ENCODE assay signal across 14 mouse cellular contexts in genomic region chr11:95354228-95354944, GRCm38 (mm10). TPM values are rescaled to one million over a fixed set of nuclear protein-coding genes. Genes with fewer than 3 reads are reported as not detected.
DNase-seq lines count a peak whose midpoint lies in the region; ATAC-seq and TF ChIP-seq lines count a peak whose summit lies in the region.
"Had no signal": no experiment of that assay in that cellular context is flagged by ENCODE, and none has a peak within 500 bp of the region (broad histone marks: within the 10 kb centered on the region; RNA-seq: fewer than 3 reads in every experiment).

No protein-coding gene starts in this region.

- no peaks in the 10 kb centered on the region for H3K79me2 ChIP-seq in CH12.LX (replicated peaks; ENCODE audit: control insufficient read depth, extremely low read depth, insufficient read depth, poor library complexity, severe bottlenecking)

- ATAC-seq in kidney, embryonic 15.5 days (replicated peaks; ENCODE audit: low FRiP score) = no peak
- no peak for ATAC-seq in intestine, postnatal 0 days
- ATAC-seq: inflammation-experienced regulatory T-cells, adult 6 months; midbrain, embryonic 15.5 days had no signal

- H3K9me3 ChIP-seq in kidney, embryonic 15.5 days (replicated peaks) = no peaks in the 10 kb centered on the region
- H3K9me3 ChIP-seq in CH12.LX (replicated peaks; ENCODE audit: low read length) = no peaks in the 10 kb centered on the region
- no peaks in the 10 kb centered on the region for H3K9me3 ChIP-seq in intestine, postnatal 0 days (ENCODE audit: control insufficient read depth)
- H3K9me3 ChIP-seq: limb, embryonic 15.5 days; midbrain, embryonic 15.5 days had no signal

- H3K4me1 ChIP-seq in kidney, embryonic 15.5 days = peaks cover 40% of the 10 kb centered on the region
- peaks cover 22 to 27% of the 10 kb centered on the region in 2 experiments for H3K4me1 ChIP-seq in CH12.LX (ENCODE audit: control insufficient read depth in 1 of 2, insufficient read depth in 2 of 2)
- H3K4me1 ChIP-seq in intestine, postnatal 0 days (replicated peaks; ENCODE audit: control insufficient read depth, insufficient read depth, low read length) = 0 out of 2 replicates have a peak, but pooled peaks cover 5% of the 10 kb centered on the region
- H3K4me1 ChIP-seq in small intestine, adult 2 months (ENCODE audit: control insufficient read depth, insufficient read depth, insufficient read length, low read length) = peaks cover 25% of the 10 kb centered on the region

- dilution Hi-C loops in CH12.LX (cut with MboI; ENCODE audit: extremely low pct_ligation_motif_present, extremely low pct_unique_long_range_greater_than_20kb, low sequenced_read_pairs) = no loop called here

- in situ Hi-C loops in CH12.LX (cut with MboI; ENCODE audit: low pct_ligation_motif_present, low pct_unique_long_range_greater_than_20kb, low sequenced_read_pairs) = no loop called here

- DNase-seq in kidney, adult 18-20 months = no peak
- no peak for DNase-seq in CH12.LX (ENCODE audit: extremely low read depth)
- DNase-seq in right cerebral cortex, postnatal 10 days (ENCODE audit: low spot score in 2 of 2) = no peak
- DNase-seq in left cerebral cortex, adult 9 months (ENCODE audit: low spot score in 2 of 2) = no peak
- no peak for DNase-seq in urinary bladder, postnatal 4 days (ENCODE audit: low spot score in 2 of 2)
- DNase-seq: adrenal gland, postnatal 10 days; cerebellum, postnatal 25 days; layer of hippocampus, postnatal 36 days had no signal

- peak overlapping the region; percentile 29; the same call in 1 of the 2 replicates for H3K27ac ChIP-seq in kidney, embryonic 15.5 days
- H3K27ac ChIP-seq in CH12.LX (ENCODE audit: insufficient read depth, low read depth) = no peak overlapping the region
- peak overlapping the region; percentile 1; the same call in 1 of the 2 replicates for H3K27ac ChIP-seq in intestine, postnatal 0 days (ENCODE audit: low read depth, low read length)
- H3K27ac ChIP-seq in small intestine, adult 2 months (ENCODE audit: insufficient read depth, low read depth, low read length) = peak overlapping the region; percentile 73
- H3K27ac ChIP-seq: limb, embryonic 15.5 days; midbrain, embryonic 15.5 days had no signal

- H3K4me2 ChIP-seq in kidney, embryonic 15.5 days = no peak overlapping the region
- peak overlapping the region; percentile 73 for H3K4me2 ChIP-seq in CH12.LX (ENCODE audit: insufficient read depth, low read depth, poor library complexity, severe bottlenecking)
- H3K4me2 ChIP-seq in intestine, postnatal 0 days (replicated peaks; ENCODE audit: low read depth) = no peak overlapping the region
- H3K4me2 ChIP-seq: limb, embryonic 15.5 days; midbrain, embryonic 15.5 days had no signal

- no peak for TF ChIP-seq RAD21 in CH12.LX (IDR thresholded peaks at IDR 0.05; ENCODE audit: low read depth, low read length)

- WGBS in kidney, embryonic 15.5 days = 62% methylated on average over 14 of the region's 14 CpGs
- 73% methylated on average over 14 of the region's 14 CpGs for WGBS in intestine, postnatal 0 days
- 78% methylated on average over 14 of the region's 14 CpGs for WGBS in small intestine, adult 2 months

- H3K36me3 ChIP-seq in kidney, embryonic 15.5 days = no peaks in the 10 kb centered on the region
- no peaks in the 10 kb centered on the region for H3K36me3 ChIP-seq in CH12.LX (replicated peaks in 1 of 2; ENCODE audit: control insufficient read depth in 1 of 2, insufficient read depth in 1 of 2, low read length in 1 of 2)
- H3K36me3 ChIP-seq in intestine, postnatal 0 days (ENCODE audit: control insufficient read depth, insufficient read depth) = no peaks in the 10 kb centered on the region; the same call in 1 of the 2 replicates
- no peaks in the 10 kb centered on the region for H3K36me3 ChIP-seq in small intestine, adult 2 months (ENCODE audit: control insufficient read depth, insufficient read depth, low read length)
- H3K36me3 ChIP-seq: midbrain, embryonic 15.5 days had no signal

- H3K27me3 ChIP-seq in kidney, embryonic 15.5 days = no peaks in the 10 kb centered on the region
- peaks cover 38% of the 10 kb centered on the region for H3K27me3 ChIP-seq in CH12.LX (replicated peaks)
- H3K27me3 ChIP-seq in intestine, postnatal 0 days (replicated peaks; ENCODE audit: control insufficient read depth, insufficient read depth, low read length) = no peaks in the 10 kb centered on the region
- no peaks in the 10 kb centered on the region for H3K27me3 ChIP-seq in small intestine, adult 2 months (ENCODE audit: control insufficient read depth, insufficient read depth, low read length)
- H3K27me3 ChIP-seq: limb, embryonic 15.5 days; midbrain, embryonic 15.5 days had no signal

- TF ChIP-seq EP300 in CH12.LX (IDR thresholded peaks at IDR 0.05; ENCODE audit: low read length) = peak; percentile 44; the same call in 1 of the 2 replicates

- H3K4me3 ChIP-seq in kidney, embryonic 15.5 days (replicated peaks) = no peak overlapping the region
- H3K4me3 ChIP-seq in CH12.LX (replicated peaks in 1 of 3; ENCODE audit: low read depth in 2 of 3, low read length in 2 of 3, poor library complexity in 1 of 3) = no peak overlapping the region
- no peak overlapping the region for H3K4me3 ChIP-seq in intestine, postnatal 0 days (ENCODE audit: low read depth, low read length)
- no peak overlapping the region for H3K4me3 ChIP-seq in small intestine, adult 2 months (ENCODE audit: low read depth, low read length)
- H3K4me3 ChIP-seq: limb, embryonic 15.5 days; midbrain, embryonic 15.5 days had no signal

- TF ChIP-seq CTCF in CH12.LX (conservative IDR thresholded peaks at IDR 0.05 in 1 of 2, IDR thresholded peaks at IDR 0.05 in 1 of 2; ENCODE audit: low read depth in 2 of 2, low read length in 2 of 2) = no peak
- TF ChIP-seq CTCF in intestine, postnatal 0 days (IDR thresholded peaks at IDR 0.05; ENCODE audit: low read depth) = no peak
- no peak for TF ChIP-seq CTCF in small intestine, adult 2 months (IDR thresholded peaks at IDR 0.05; ENCODE audit: extremely low read depth, insufficient read length, insufficient replicate concordance, low read depth, low read length)

- no peak overlapping the region for H3K9ac ChIP-seq in kidney, embryonic 15.5 days
- 0 out of 2 replicates have a peak overlapping the region, but pooled peaks have one; percentile 1 for H3K9ac ChIP-seq in CH12.LX (ENCODE audit: insufficient read depth, low read depth)
- H3K9ac ChIP-seq in intestine, postnatal 0 days (ENCODE audit: low read depth, low read length) = no peak overlapping the region
- H3K9ac ChIP-seq: limb, embryonic 15.5 days; midbrain, embryonic 15.5 days had no signal

- TF ChIP-seq POLR2A in CH12.LX (IDR thresholded peaks at IDR 0.05; ENCODE audit: low read depth, low read length) = no peak
- no peak for TF ChIP-seq POLR2A in small intestine, adult 2 months (IDR thresholded peaks at IDR 0.05; ENCODE audit: low read depth, low read length)

TF ChIP-seq in CH12.LX, 34 proteins besides CTCF, POLR2A, EP300 and RAD21 (continues in another document):
- TF ChIP-seq GABPA (IDR thresholded peaks at IDR 0.05; ENCODE audit: insufficient replicate concordance, low read depth, low read length) = no peak
- TF ChIP-seq MAX (IDR thresholded peaks at IDR 0.05; ENCODE audit: low read length) = peak; percentile 87; the same call in 1 of the 2 replicates
- no peak for TF ChIP-seq MXI1 (IDR thresholded peaks at IDR 0.05; ENCODE audit: low read depth, low read length)
- TF ChIP-seq ZKSCAN1 (IDR thresholded peaks at IDR 0.05; ENCODE audit: borderline replicate concordance, low read depth, low read length) = no peak
- TF ChIP-seq ZNF384 (IDR thresholded peaks at IDR 0.05; ENCODE audit: low read depth, low read length) = peak; percentile 33; the same call in 1 of the 2 replicates
- no peak for TF ChIP-seq JUN (IDR thresholded peaks at IDR 0.05; ENCODE audit: insufficient read depth, low read depth, low read length)
- no peak for TF ChIP-seq ZC3H11A (IDR thresholded peaks at IDR 0.05; ENCODE audit: low read depth, low read length)
- no peak for TF ChIP-seq MEF2A (IDR thresholded peaks at IDR 0.05; ENCODE audit: borderline replicate concordance, low read depth, low read length)
- no peak for TF ChIP-seq E2F4 (IDR thresholded peaks at IDR 0.05; ENCODE audit: insufficient replicate concordance, low read depth, low read length)
- TF ChIP-seq USF2 (conservative IDR thresholded peaks at IDR 0.05; ENCODE audit: low read depth, low read length) = peak; percentile 38; the same call in 1 of the 2 replicates
- TF ChIP-seq SIN3A (IDR thresholded peaks at IDR 0.05; ENCODE audit: low read length) = peak; percentile 58; the same call in 1 of the 2 replicates

RNA-seq across cellular contexts. Expression of gene Fam117a, which starts 17.6 kb away (rescaled TPM):
- 10.5 TPM in 2 replicates for polyA plus RNA-seq in kidney, embryonic 15.5 days (2015; fragmentation: Nextera tagmentation; extraction: Ambion mirVana)
- total RNA-seq in CH12.LX (2012; rRNA removed) (1.5 and 2.2 TPM in 2 replicates), CH12.LX (2014; rRNA removed) (0.54 and 0.62 TPM in 2 replicates)
- 0.91 and 0.98 TPM in 2 replicates for polyA plus RNA-seq in CH12.LX (2012; ENCODE audit: insufficient read length, low read depth)
- polyA plus RNA-seq in intestine, postnatal 0 days (2015; fragmentation: Nextera tagmentation; extraction: Ambion mirVana) = 5.5 and 7.4 TPM in 2 replicates
- polyA plus RNA-seq in small intestine, adult 2 months (2012; rRNA removed) = 9.6 and 15.6 TPM in 2 replicates

RNA-seq across cellular contexts. Expression of gene Slc35b1, which starts 30.1 kb away (rescaled TPM):
- 92.8 and 98.2 TPM in 2 replicates for polyA plus RNA-seq in kidney, embryonic 15.5 days (2015; fragmentation: Nextera tagmentation; extraction: Ambion mirVana)
- total RNA-seq in CH12.LX (2012; rRNA removed) (47.0 and 74.9 TPM in 2 replicates), CH12.LX (2014; rRNA removed) (75.1 and 76.4 TPM in 2 replicates)
- polyA plus RNA-seq in CH12.LX (2012; ENCODE audit: insufficient read length, low read depth) = 119 and 125 TPM in 2 replicates
- polyA plus RNA-seq in intestine, postnatal 0 days (2015; fragmentation: Nextera tagmentation; extraction: Ambion mirVana) = 130 and 144 TPM in 2 replicates
- 81.9 and 151 TPM in 2 replicates for polyA plus RNA-seq in small intestine, adult 2 months (2012; rRNA removed)

RNA-seq across cellular contexts. Expression of gene Kat7, which starts 44.3 kb away (rescaled TPM):
- 78.7 and 83.4 TPM in 2 replicates for polyA plus RNA-seq in kidney, embryonic 15.5 days (2015; fragmentation: Nextera tagmentation; extraction: Ambion mirVana)
- total RNA-seq in CH12.LX (2012; rRNA removed) (59.5 and 60.3 TPM in 2 replicates), CH12.LX (2014; rRNA removed) (65.1 and 66.7 TPM in 2 replicates)
- polyA plus RNA-seq in CH12.LX (2012; ENCODE audit: insufficient read length, low read depth) = 82.0 and 90.2 TPM in 2 replicates
- 29.7 and 30.2 TPM in 2 replicates for polyA plus RNA-seq in intestine, postnatal 0 days (2015; fragmentation: Nextera tagmentation; extraction: Ambion mirVana)
- 9.6 and 19.4 TPM in 2 replicates for polyA plus RNA-seq in small intestine, adult 2 months (2012; rRNA removed)

RNA-seq across cellular contexts. Expression of gene Spop, which starts 59.5 kb away (rescaled TPM):
- polyA plus RNA-seq in kidney, embryonic 15.5 days (2015; fragmentation: Nextera tagmentation; extraction: Ambion mirVana) = 139 TPM in 2 replicates
- total RNA-seq in CH12.LX (2012; rRNA removed) (42.7 and 45.7 TPM in 2 replicates), CH12.LX (2014; rRNA removed) (51.9 and 60.6 TPM in 2 replicates)
- 91.8 and 103 TPM in 2 replicates for polyA plus RNA-seq in CH12.LX (2012; ENCODE audit: insufficient read length, low read depth)
- 54.1 and 61.2 TPM in 2 replicates for polyA plus RNA-seq in intestine, postnatal 0 days (2015; fragmentation: Nextera tagmentation; extraction: Ambion mirVana)
- 23.1 and 65.9 TPM in 2 replicates for polyA plus RNA-seq in small intestine, adult 2 months (2012; rRNA removed)
